Mouse (Mus musculus) megakaryocyte, embryonic 14.5 days (primary cell): ENCODE data around the gene Ptk7. TPM values are rescaled to one million over a fixed set of nuclear protein-coding genes. Genes with fewer than 3 reads are reported as not detected.

Experiments
- H3K27me3 ChIP-seq: replicated peaks from 2 replicates; pipeline ENCODE3; 2012; ENCODE audit warnings: inconsistent platforms
- H3K36me3 ChIP-seq: replicated peaks from 2 replicates; pipeline ENCODE3; 2012; ENCODE audit warnings: low read length, inconsistent platforms, mixed read lengths
- H3K4me1 ChIP-seq: 2 replicates; pipeline ENCODE4 v1.6.1; 2012; ENCODE audit warnings: inconsistent platforms
- H3K4me3 ChIP-seq: replicated peaks from 2 replicates; pipeline ENCODE3; 2012; ENCODE audit warnings: moderate library complexity, mild to moderate bottlenecking, inconsistent platforms
- H3K9me3 ChIP-seq: 2 replicates; pipeline ENCODE4 v1.6.1; 2012; ENCODE audit warnings: inconsistent platforms
- FLI1 ChIP-seq: IDR thresholded peaks from 2 replicates; pipeline ENCODE4 v1.6.1; 2012; ENCODE audit warnings: low read length, inconsistent platforms, mixed read lengths
- GATA1 ChIP-seq: IDR thresholded peaks from 3 replicates; pipeline ENCODE4 v1.6.1; 2012; ENCODE audit warnings: mixed read lengths, low read length, inconsistent platforms, borderline replicate concordance
- polyA plus RNA-seq: library from polyadenylated mRNA; stranded (reverse); fragments of >175 nt; gene quantifications from 2 replicates; pipeline ENCODE4 v1.2.3, GENCODE M21; 2012; ENCODE audit warnings: low replicate concordance; ENCODE audit not compliant: insufficient read depth

Gene Ptk7
- polyA plus RNA-seq, 1 experiment, result 6.7 TPM

GRCm38 (mm10) chr17:46546591-46546990 lies 82.7 kb downstream of the Ptk7 start:
- Histone ChIP-seq H3K4me3 (peak overlapping the region; percentile 93), H3K4me1 (peaks cover 51% of the 10 kb centered on the region), H3K9me3 (no peaks in the 10 kb centered on the region), H3K36me3 (peaks cover 64% of the 10 kb centered on the region), H3K27me3 (no peaks in the 10 kb centered on the region)
- no peak for TF ChIP-seq FLI1
- no peak for TF ChIP-seq GATA1

- Histone ChIP-seq H3K9me3 (no peaks in the 10 kb centered on the region), H3K36me3 (peaks cover 64% of the 10 kb centered on the region), H3K4me1 (peaks cover 47% of the 10 kb centered on the region), H3K4me3 (peak within 1 kb of the TSS; percentile 93), H3K27me3 (no peaks in the 10 kb centered on the region)
- TF ChIP-seq GATA1 (no peak), FLI1 (no peak)
Measured at GRCm38 (mm10) chr17:46545813-46546564, 83.3 kb downstream of the Ptk7 start, which contains the start of gene Cul9. Cul9 (minus strand) TSS chr17:46546388.

GRCm38 (mm10) chr17:46543661-46544060 lies 85.6 kb downstream of the Ptk7 start:
- Histone ChIP-seq H3K36me3 (peaks cover 57% of the 10 kb centered on the region), H3K27me3 (peaks cover 12% of the 10 kb centered on the region), H3K4me1 (peaks cover 32% of the 10 kb centered on the region), H3K9me3 (no peaks in the 10 kb centered on the region), H3K4me3 (no peak overlapping the region)
- no peak for TF ChIP-seq GATA1
- TF ChIP-seq FLI1, result no peak

GRCm38 (mm10) chr17:46525579-46526307 lies 103.6 kb downstream of the Ptk7 start:
- TF ChIP-seq FLI1, result no peak
- no peak for TF ChIP-seq GATA1
- H3K27me3 ChIP-seq, result peaks cover 31% of the 10 kb centered on the region
- no peak overlapping the region for H3K4me3 ChIP-seq
- H3K9me3 ChIP-seq, result no peaks in the 10 kb centered on the region
- H3K4me1 ChIP-seq, result peaks cover 14% of the 10 kb centered on the region
- peaks cover 21% of the 10 kb centered on the region for H3K36me3 ChIP-seq

GRCm38 (mm10) chr17:46525065-46525464 lies 104.2 kb downstream of the Ptk7 start:
- H3K4me1 ChIP-seq, result peaks cover 20% of the 10 kb centered on the region
- H3K27me3 ChIP-seq, result peaks cover 37% of the 10 kb centered on the region
- no peaks in the 10 kb centered on the region for H3K9me3 ChIP-seq
- peaks cover 21% of the 10 kb centered on the region for H3K36me3 ChIP-seq
- TF ChIP-seq GATA1, result no peak
- no peak for TF ChIP-seq FLI1
- no peak overlapping the region for H3K4me3 ChIP-seq

GRCm38 (mm10) chr17:46521963-46522668 lies 107.2 kb downstream of the Ptk7 start:
- 0 out of 2 replicates have a peak, but pooled peaks cover 4% of the 10 kb centered on the region for H3K9me3 ChIP-seq
- H3K27me3 ChIP-seq, result peaks cover 43% of the 10 kb centered on the region
- H3K4me1 ChIP-seq, result peaks cover 25% of the 10 kb centered on the region
- H3K36me3 ChIP-seq, result peaks cover 14% of the 10 kb centered on the region
- TF ChIP-seq GATA1, result no peak
- no peak for TF ChIP-seq FLI1
- no peak overlapping the region for H3K4me3 ChIP-seq

- TF ChIP-seq GATA1 (no peak), FLI1 (no peak)
- Histone ChIP-seq H3K27me3 (peaks cover 41% of the 10 kb centered on the region), H3K4me3 (peak overlapping the region; percentile 83), H3K4me1 (peaks cover 24% of the 10 kb centered on the region), H3K9me3 (0 out of 2 replicates have a peak, but pooled peaks cover 4% of the 10 kb centered on the region), H3K36me3 (peaks cover 11% of the 10 kb centered on the region)
Measured at GRCm38 (mm10) chr17:46521174-46521573, 108.1 kb downstream of the Ptk7 start.

GRCm38 (mm10) chr17:46520385-46520979 lies 108.8 kb downstream of the Ptk7 start:
- peaks cover 39% of the 10 kb centered on the region for H3K27me3 ChIP-seq
- peak overlapping the region; percentile 83 for H3K4me3 ChIP-seq

GRCm38 (mm10) chr17:46519971-46520370 lies 109.3 kb downstream of the Ptk7 start:
- peaks cover 39% of the 10 kb centered on the region for H3K27me3 ChIP-seq
- H3K9me3 ChIP-seq, result 0 out of 2 replicates have a peak, but pooled peaks cover 4% of the 10 kb centered on the region
- H3K4me1 ChIP-seq, result peaks cover 17% of the 10 kb centered on the region
- peaks cover 6% of the 10 kb centered on the region for H3K36me3 ChIP-seq
- TF ChIP-seq FLI1 (no peak), GATA1 (no peak)
- peak overlapping the region; percentile 83 for H3K4me3 ChIP-seq

More at GRCm38 (mm10) chr17:46520385-46520979, 108.8 kb downstream of the Ptk7 start:
- H3K4me1 ChIP-seq, result peaks cover 17% of the 10 kb centered on the region
- H3K36me3 ChIP-seq, result peaks cover 9% of the 10 kb centered on the region
- TF ChIP-seq FLI1, result no peak
- TF ChIP-seq GATA1, result no peak
- 0 out of 2 replicates have a peak, but pooled peaks cover 4% of the 10 kb centered on the region for H3K9me3 ChIP-seq

Other genes starting within 250 kb of the Ptk7 start
- 0.84 and 1.2 TPM in 2 replicates for gene Zfp318, start 245.8 kb downstream of the Ptk7 start, polyA plus RNA-seq
- gene Crip3, start 200.6 kb downstream of the Ptk7 start, polyA plus RNA-seq, result not detected in 2 replicates
- gene Slc22a7, start 191.0 kb downstream of the Ptk7 start, polyA plus RNA-seq, result not detected in 2 replicates
- 0.06 and 0.60 TPM in 2 replicates for gene Ttbk1, start 141.8 kb downstream of the Ptk7 start, polyA plus RNA-seq
- gene Dnph1, start 132.8 kb downstream of the Ptk7 start, polyA plus RNA-seq, result 6.5 and 14.6 TPM in 2 replicates
- gene Cul9, start 83.1 kb downstream of the Ptk7 start, polyA plus RNA-seq, result 2.4 and 6.0 TPM in 2 replicates
- 148 and 196 TPM in 2 replicates for gene Srf, start 73.3 kb downstream of the Ptk7 start, polyA plus RNA-seq
- 33.6 and 42.0 TPM in 2 replicates for gene Klc4, start 16.5 kb upstream of the Ptk7 start, polyA plus RNA-seq
- 289 and 528 TPM in 2 replicates for gene Mrpl2, start 16.7 kb upstream of the Ptk7 start, polyA plus RNA-seq
- 90.0 and 167 TPM in 2 replicates for gene Cul7, start 20.8 kb upstream of the Ptk7 start, polyA plus RNA-seq
- 9.4 and 30.6 TPM in 2 replicates for gene Rrp36, start 44.8 kb upstream of the Ptk7 start, polyA plus RNA-seq
- gene Mea1, start 49.3 kb upstream of the Ptk7 start, polyA plus RNA-seq, result 145 and 216 TPM in 2 replicates
- gene Klhdc3, start 51.4 kb upstream of the Ptk7 start, polyA plus RNA-seq, result 322 and 388 TPM in 2 replicates
- gene Ppp2r5d, start 75.6 kb upstream of the Ptk7 start, polyA plus RNA-seq, result 33.5 and 37.7 TPM in 2 replicates
- gene Pex6, start 82.0 kb upstream of the Ptk7 start, polyA plus RNA-seq, result 17.1 and 19.8 TPM in 2 replicates
- 5.0 TPM in 1 of 2 replicates, not detected in the other for gene Gnmt, start 99.7 kb upstream of the Ptk7 start, polyA plus RNA-seq
- 133 and 243 TPM in 2 replicates for gene Cnpy3, start 122.7 kb upstream of the Ptk7 start, polyA plus RNA-seq
- gene Ptcra, start 134.2 kb upstream of the Ptk7 start, polyA plus RNA-seq, result not detected in 2 replicates
- gene 2310039H08Rik, start 143.1 kb upstream of the Ptk7 start, polyA plus RNA-seq, result 143 and 286 TPM in 2 replicates
- gene Rpl7l1, start 153.2 kb upstream of the Ptk7 start, polyA plus RNA-seq, result 1.1 and 4.7 TPM in 2 replicates
- 0.62 and 1.8 TPM in 2 replicates for gene Bicral, start 229.0 kb upstream of the Ptk7 start, polyA plus RNA-seq